Mouse (Mus musculus) CH12.LX (cell line): ENCODE data around the gene Lmntd2. TPM values are rescaled to one million over a fixed set of nuclear protein-coding genes. Genes with fewer than 3 reads are reported as not detected.

Source experiments
- DNase-seq: peaks from one replicate; pipeline ENCODE4 v3.0.0-alpha.2; 2013; ENCODE audit errors: extremely low read depth
- H3K27ac ChIP-seq: 2 replicates; pipeline ENCODE4 v1.5.1; 2012; ENCODE audit warnings: low read depth, mild to moderate bottlenecking, control low read depth, moderate library complexity; ENCODE audit not compliant: insufficient read depth
- H3K27me3 ChIP-seq: replicated peaks from 2 replicates; pipeline ENCODE3; 2012; ENCODE audit warnings: inconsistent platforms
- H3K36me3 ChIP-seq, 2 experiments: replicated peaks in 1 of 2; 2 replicates each; pipeline versions ENCODE3 to v1.6.1; 2012; ENCODE audit warnings: inconsistent platforms in 1 of 2, low read length in 1 of 2, mild to moderate bottlenecking in 1 of 2, mixed read lengths in 1 of 2, moderate library complexity in 1 of 2; ENCODE audit not compliant: control insufficient read depth in 1 of 2, insufficient read depth in 1 of 2
- H3K4me1 ChIP-seq, 2 experiments: 2 replicates each; pipeline ENCODE4 v1.6.1; 2012; ENCODE audit warnings: inconsistent platforms in 1 of 2, moderate library complexity in 1 of 2; ENCODE audit not compliant: insufficient read depth in 2 of 2, control insufficient read depth in 1 of 2
- H3K4me2 ChIP-seq: 2 replicates; pipeline ENCODE4 v1.6.1; 2012; ENCODE audit warnings: low read depth, mild to moderate bottlenecking, control low read depth; ENCODE audit not compliant: poor library complexity, insufficient read depth, severe bottlenecking
- H3K4me3 ChIP-seq, 3 experiments: fragments of 150-350 bp in 1 of 3; sonication (generic) in 1 of 3; replicated peaks in 1 of 3; 2 replicates each; pipeline versions ENCODE3 to v1.5.1; 2011 to 2012; ENCODE audit warnings: low read depth in 2 of 3, low read length in 2 of 3, mild to moderate bottlenecking in 2 of 3, moderate library complexity in 2 of 3, control low read depth in 1 of 3, improper control_type of control experiment in 1 of 3, inconsistent platforms in 1 of 3, mixed read lengths in 1 of 3; ENCODE audit not compliant: poor library complexity in 1 of 3
- H3K79me2 ChIP-seq: replicated peaks from 2 replicates; pipeline ENCODE4 v1.6.1; 2012; ENCODE audit warnings: mild to moderate bottlenecking, moderate library complexity; ENCODE audit not compliant: control insufficient read depth, poor library complexity, insufficient read depth, severe bottlenecking; ENCODE audit errors: extremely low read depth
- H3K9ac ChIP-seq: 2 replicates; pipeline ENCODE4 v1.6.1; 2012; ENCODE audit warnings: low read depth, mild to moderate bottlenecking, control low read depth, moderate library complexity; ENCODE audit not compliant: insufficient read depth
- H3K9me3 ChIP-seq: replicated peaks from 2 replicates; pipeline ENCODE3; 2012; ENCODE audit warnings: low read length, inconsistent platforms, mixed read lengths
- BHLHE40 ChIP-seq: IDR thresholded peaks from 2 replicates; pipeline ENCODE4 v1.6.1; 2011; ENCODE audit warnings: mild to moderate bottlenecking, low read depth, low read length, improper control_type of control experiment
- CHD1 ChIP-seq: IDR thresholded peaks from 2 replicates; pipeline ENCODE4 v1.6.1; 2012; ENCODE audit warnings: low read depth, low read length, improper control_type of control experiment, inconsistent platforms
- CTCF ChIP-seq, 2 experiments: IDR thresholded peaks in 1 of 2; conservative IDR thresholded peaks in 1 of 2; 2 replicates each; pipeline ENCODE4 v1.5.1; 2011 to 2012; ENCODE audit warnings: low read depth in 2 of 2, low read length in 2 of 2, improper control_type of control experiment in 1 of 2, inconsistent platforms in 1 of 2, mild to moderate bottlenecking in 1 of 2, moderate library complexity in 1 of 2
- EP300 ChIP-seq: IDR thresholded peaks from 2 replicates; pipeline ENCODE4 v1.6.1; 2011; ENCODE audit warnings: low read length, improper control_type of control experiment
- ETS1 ChIP-seq: conservative IDR thresholded peaks from 2 replicates; pipeline ENCODE4 v1.6.1; 2012; ENCODE audit warnings: low read depth, mild to moderate bottlenecking, inconsistent platforms, low read length, improper control_type of control experiment, moderate library complexity
- HCFC1 ChIP-seq: IDR thresholded peaks from 2 replicates; pipeline ENCODE4 v1.6.1; 2012; ENCODE audit warnings: low read depth, mild to moderate bottlenecking, inconsistent platforms, low read length, improper control_type of control experiment
- IRF4 ChIP-seq: IDR thresholded peaks from 2 replicates; pipeline ENCODE4 v1.6.1; 2014; ENCODE audit warnings: low read depth, mild to moderate bottlenecking, inconsistent platforms, low read length, improper control_type of control experiment
- JUN ChIP-seq: IDR thresholded peaks from 2 replicates; pipeline ENCODE4 v1.6.1; 2011; ENCODE audit warnings: low read depth, mild to moderate bottlenecking, low read length, improper control_type of control experiment, moderate library complexity; ENCODE audit not compliant: insufficient read depth
- JUND ChIP-seq: conservative IDR thresholded peaks from 2 replicates; pipeline ENCODE4 v1.6.1; 2011; ENCODE audit warnings: low read depth, low read length, improper control_type of control experiment
- MAFK ChIP-seq: IDR thresholded peaks from 2 replicates; pipeline ENCODE4 v1.6.1; 2011; ENCODE audit warnings: low read length, improper control_type of control experiment; ENCODE audit not compliant: insufficient replicate concordance
- MAZ ChIP-seq: IDR thresholded peaks from 2 replicates; pipeline ENCODE4 v1.6.1; 2012; ENCODE audit warnings: low read depth, mild to moderate bottlenecking, inconsistent platforms, low read length, improper control_type of control experiment, moderate library complexity
- MEF2A ChIP-seq: IDR thresholded peaks from 2 replicates; pipeline ENCODE4 v1.6.1; 2014; ENCODE audit warnings: low read depth, mild to moderate bottlenecking, inconsistent platforms, low read length, improper control_type of control experiment, borderline replicate concordance
- MYC ChIP-seq: IDR thresholded peaks from 2 replicates; pipeline ENCODE4 v1.6.1; 2011; ENCODE audit warnings: low read depth, mild to moderate bottlenecking, improper control_type of control experiment, low read length
- PAX5 ChIP-seq: IDR thresholded peaks from 2 replicates; pipeline ENCODE4 v1.6.1; 2012; ENCODE audit warnings: low read length, inconsistent platforms, mixed read lengths
- POLR2A ChIP-seq: IDR thresholded peaks from 2 replicates; pipeline ENCODE4 v1.6.1; 2011; ENCODE audit warnings: low read depth, mild to moderate bottlenecking, improper control_type of control experiment, low read length
- POLR2AphosphoS2 ChIP-seq: IDR thresholded peaks from 2 replicates; pipeline ENCODE4 v1.6.1; 2011; ENCODE audit warnings: low read depth, low read length, improper control_type of control experiment
- RAD21 ChIP-seq: IDR thresholded peaks from 2 replicates; pipeline ENCODE4 v1.6.1; 2011; ENCODE audit warnings: low read depth, mild to moderate bottlenecking, low read length, improper control_type of control experiment, moderate library complexity
- USF2 ChIP-seq: conservative IDR thresholded peaks from 2 replicates; pipeline ENCODE4 v1.6.1; 2011; ENCODE audit warnings: low read depth, low read length, improper control_type of control experiment
- ZC3H11A ChIP-seq: IDR thresholded peaks from 2 replicates; pipeline ENCODE4 v1.6.1; 2012; ENCODE audit warnings: low read depth, mild to moderate bottlenecking, inconsistent platforms, low read length, improper control_type of control experiment
- ZMIZ1 ChIP-seq: IDR thresholded peaks from 2 replicates; pipeline ENCODE4 v1.6.1; 2012; ENCODE audit warnings: low read depth, mild to moderate bottlenecking, inconsistent platforms, low read length, improper control_type of control experiment
- ZNF384 ChIP-seq: IDR thresholded peaks from 2 replicates; pipeline ENCODE4 v1.6.1; 2012; ENCODE audit warnings: low read depth, low read length, improper control_type of control experiment, inconsistent platforms
- dilution Hi-C: fragments of 300-500 bp; cut with MboI; formaldehyde crosslinking; loops from 2 replicates; pipeline ENCODE4 v1.14.3; 2020; ENCODE audit warnings: low sequenced_read_pairs; ENCODE audit not compliant: extremely low pct_unique_long_range_greater_than_20kb, extremely low pct_ligation_motif_present
- in situ Hi-C: fragments of 300-500 bp; cut with MboI; formaldehyde crosslinking; loops from 3 replicates; pipeline ENCODE4 v1.14.3; 2019; ENCODE audit warnings: low sequenced_read_pairs, low pct_ligation_motif_present, low pct_unique_long_range_greater_than_20kb, mixed read lengths
- polyA plus RNA-seq: library from polyadenylated mRNA; unstranded; fragments of >175 nt; gene quantifications from 2 replicates; pipeline ENCODE4 v1.2.1, GENCODE M21; 2012; ENCODE audit warnings: low read depth; ENCODE audit not compliant: insufficient read length
- total RNA-seq, 2 experiments: library from RNA; depleted of rRNA; stranded (reverse); fragments of 300-350 nt in 1 of 2; fragments of >200 nt in 1 of 2; gene quantifications; 2 replicates each; pipeline ENCODE4 v1.2.3; 2012 to 2014

Gene Lmntd2
- total and polyA plus RNA-seq, 3 experiments = 0.89 to 1.1 (median 0.97) TPM

- H3K9ac ChIP-seq = no peak overlapping the region
- in situ Hi-C loops = no loop called here
- no peaks in the 10 kb centered on the region for H3K79me2 ChIP-seq
- H3K9me3 ChIP-seq = no peaks in the 10 kb centered on the region
- no peak for TF ChIP-seq ETS1
- TF ChIP-seq CTCF (conservative IDR thresholded peaks at IDR 0.05 in 1 of 2, IDR thresholded peaks at IDR 0.05 in 1 of 2; ENCODE audit: low read depth in 2 of 2, low read length in 2 of 2) = no peak
- dilution Hi-C loops = no loop called here
- H3K27me3 ChIP-seq = peaks cover 40% of the 10 kb centered on the region
- no peak overlapping the region for H3K27ac ChIP-seq
- no peak for DNase-seq
- no peak overlapping the region for H3K4me3 ChIP-seq
- H3K4me1 ChIP-seq = peaks cover 10 to 15% of the 10 kb centered on the region in 2 experiments
- H3K36me3 ChIP-seq = peaks cover 0 to 12% of the 10 kb centered on the region in 2 experiments
- no peak overlapping the region for H3K4me2 ChIP-seq
Observed at GRCm38 (mm10) chr7:141213133-141213532, 747 bp downstream of the Lmntd2 start.

- TF ChIP-seq ZNF384 (no peak), EP300 (no peak), ZC3H11A (no peak), USF2 (no peak), IRF4 (no peak), MAFK (no peak), JUN (no peak), MYC (no peak), POLR2AphosphoS2 (no peak), BHLHE40 (no peak), PAX5 (no peak), HCFC1 (no peak), JUND (no peak), MEF2A (no peak), ZMIZ1 (no peak), MAZ (no peak), CHD1 (no peak), RAD21 (no peak), POLR2A (no peak)
- Histone ChIP-seq H3K4me1 (peaks cover 4 to 6% of the 10 kb centered on the region in 2 experiments), H3K9me3 (no peaks in the 10 kb centered on the region), H3K4me2 (no peak overlapping the region), H3K4me3 (no peak overlapping the region), H3K36me3 (no peaks in the 10 kb centered on the region), H3K27ac (no peak overlapping the region), H3K27me3 (peaks cover 42% of the 10 kb centered on the region), H3K9ac (no peak overlapping the region), H3K79me2 (no peaks in the 10 kb centered on the region)
- dilution Hi-C loops (no loop called here), in situ Hi-C loops (no loop called here)
- DNase-seq = no peak
Observed at GRCm38 (mm10) chr7:141210606-141211131, 3.2 kb downstream of the Lmntd2 start.
